Mouse (Mus musculus): ENCODE data around the gene Abhd8.
A peak's percentile ranks its signal among the peaks of the same experiment; 100 is the strongest.

Gene Abhd8

GRCm38 (mm10) chr8:71477196-71477845, 13.9 kb upstream of the Abhd8 start:
- DNase-seq (ENCODE audit: low spot score), result no peak

DNA sequence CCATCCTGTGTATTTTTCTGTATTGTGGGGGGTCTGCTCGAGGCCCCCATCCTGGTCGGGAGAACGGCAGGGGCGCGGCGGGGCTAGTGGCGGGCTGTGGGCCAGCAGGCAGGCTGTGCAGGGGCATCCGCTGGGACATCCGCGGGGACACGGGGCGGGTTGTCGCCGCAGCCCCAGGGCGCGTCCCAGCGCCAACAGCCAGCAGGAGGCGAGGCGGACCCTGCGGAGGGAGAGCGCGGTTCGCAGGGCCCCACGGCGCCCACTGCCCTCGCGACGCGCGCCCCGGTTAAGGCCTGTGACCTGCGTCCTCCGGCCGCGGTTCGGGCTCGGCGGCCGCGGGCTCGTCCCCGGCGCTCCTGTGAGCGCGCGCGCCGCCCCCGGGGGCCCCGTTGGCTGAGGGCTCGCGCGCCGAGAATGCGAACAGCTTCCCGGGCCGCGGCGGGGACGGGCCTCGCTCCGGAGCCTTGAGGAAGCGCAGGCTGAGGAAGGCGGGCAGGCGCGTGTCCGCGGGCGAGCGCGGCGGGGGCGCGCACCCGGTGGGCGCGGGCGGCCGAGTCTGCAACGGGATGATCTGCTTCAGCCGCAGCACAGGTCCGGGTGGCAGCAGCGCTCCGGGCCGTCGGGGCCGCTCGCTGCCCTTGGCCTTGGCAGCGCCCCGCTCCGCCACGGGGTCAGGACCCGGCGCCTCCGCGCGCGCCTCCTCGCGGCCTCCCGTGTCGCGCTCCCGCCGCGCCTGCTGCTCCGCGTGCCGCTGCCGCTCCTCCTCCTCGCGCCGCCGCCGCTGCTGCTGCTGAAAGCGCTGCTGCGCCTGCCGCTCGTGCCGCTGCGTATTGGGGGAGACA, 12.9 kb upstream of the Abhd8 start:
- peak; percentile 77 for DNase-seq (ENCODE audit: low spot score)

DNA sequence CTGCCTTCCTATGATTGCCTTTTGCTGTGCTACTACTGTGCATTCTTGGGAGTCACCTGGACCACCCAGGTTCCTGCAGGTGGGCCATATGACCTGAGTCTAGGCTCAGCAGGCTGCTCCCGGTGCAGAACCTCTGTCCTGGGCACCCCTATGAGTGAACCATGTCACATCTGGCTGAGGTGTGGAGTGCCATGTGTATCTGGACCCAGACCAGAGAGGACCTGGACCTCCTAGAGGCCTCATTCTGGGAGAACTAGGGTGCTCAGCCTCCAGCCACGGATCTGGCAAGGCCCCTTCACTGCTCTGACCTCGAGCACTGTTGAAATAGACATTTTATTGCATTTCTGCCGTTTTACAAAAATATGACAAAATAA, 12.2 kb upstream of the Abhd8 start:
- DNase-seq (ENCODE audit: low spot score), result no peak

- DNase-seq (ENCODE audit: low spot score), result no peak
Observed at GRCm38 (mm10) chr8:71474785-71475701, 11.6 kb upstream of the Abhd8 start.

DNA sequence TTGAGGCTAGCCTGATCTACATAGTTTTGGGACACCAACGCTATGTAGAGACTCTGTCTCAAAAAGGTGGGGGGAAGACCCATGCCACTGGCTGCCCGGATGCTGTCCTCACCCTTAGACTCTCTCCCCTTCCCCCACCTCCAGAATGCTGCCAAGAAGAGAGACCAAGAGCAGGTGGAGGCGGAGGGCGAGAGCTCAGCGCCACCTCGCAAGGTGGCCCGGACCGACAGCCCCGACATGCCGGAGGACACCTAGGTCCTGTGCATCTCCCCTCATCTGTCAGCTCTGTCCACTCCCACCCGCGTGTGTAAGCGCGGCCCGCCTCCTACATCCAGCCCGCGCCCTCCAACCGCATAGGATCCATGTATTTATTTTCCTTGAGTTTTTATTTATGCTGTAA, 10.9 kb upstream of the Abhd8 start:
- DNase-seq (ENCODE audit: low spot score), result no peak

- no peak for DNase-seq (ENCODE audit: low spot score)
Observed at GRCm38 (mm10) chr8:71472601-71473386, 9.3 kb upstream of the Abhd8 start.

- no peak for DNase-seq (ENCODE audit: low spot score)
Observed at GRCm38 (mm10) chr8:71471861-71472260, 8.4 kb upstream of the Abhd8 start.

GRCm38 (mm10) chr8:71470913-71471255, 7.4 kb upstream of the Abhd8 start:
- no peak for DNase-seq (ENCODE audit: low spot score)

- no peak for DNase-seq (ENCODE audit: low spot score)
Observed at GRCm38 (mm10) chr8:71470146-71470912, 6.9 kb upstream of the Abhd8 start.

DNA sequence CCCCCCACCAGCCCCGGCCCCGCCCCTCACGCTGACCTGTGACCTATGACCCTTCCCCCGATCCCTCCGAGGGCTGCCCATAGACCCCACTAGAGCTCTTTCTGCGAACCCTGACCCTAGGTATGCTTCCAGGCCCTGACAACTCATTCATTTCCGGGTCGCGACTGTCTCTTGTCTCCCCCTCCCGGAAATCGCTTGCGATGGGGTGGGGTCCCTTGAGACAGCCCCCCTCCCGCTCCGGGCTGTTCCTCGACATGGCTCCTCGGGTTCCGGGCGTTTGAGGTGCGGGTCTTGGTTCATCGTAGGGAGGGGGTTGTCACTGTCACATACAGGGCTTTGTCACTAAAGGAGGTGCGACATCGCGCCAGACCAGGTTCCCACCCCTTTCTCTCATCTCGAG, 6.0 kb upstream of the Abhd8 start:
- DNase-seq (ENCODE audit: low spot score), result peak; percentile 33

DNA sequence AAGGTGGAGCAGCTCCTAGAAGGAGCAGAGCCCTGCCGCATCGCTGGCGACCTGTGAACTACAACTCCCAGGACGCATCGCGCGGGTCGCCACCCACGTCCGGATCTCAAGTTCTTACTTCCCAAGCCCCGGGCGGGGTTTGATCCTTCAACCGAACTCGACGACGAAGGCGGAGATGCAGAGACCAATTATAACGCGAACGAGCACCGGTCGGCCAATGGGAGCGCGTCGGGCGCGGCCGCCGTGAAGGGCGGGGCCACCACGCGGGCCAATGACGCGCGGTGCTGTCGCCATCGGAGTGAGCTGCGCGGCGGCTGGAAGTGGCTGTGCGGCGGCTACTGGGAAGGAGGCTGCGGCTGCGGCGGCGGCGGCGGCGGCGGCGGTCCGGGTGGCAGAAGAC, 5.5 kb upstream of the Abhd8 start, which contains the start of gene Dda1:
Dda1 (plus strand) TSS at position 284 of the 400 bp plus-strand sequence.
- DNase-seq (ENCODE audit: low spot score), result peak; percentile 89

GRCm38 (mm10) chr8:71468001-71468400, 4.5 kb upstream of the Abhd8 start:
- no peak for DNase-seq (ENCODE audit: low spot score)

DNA sequence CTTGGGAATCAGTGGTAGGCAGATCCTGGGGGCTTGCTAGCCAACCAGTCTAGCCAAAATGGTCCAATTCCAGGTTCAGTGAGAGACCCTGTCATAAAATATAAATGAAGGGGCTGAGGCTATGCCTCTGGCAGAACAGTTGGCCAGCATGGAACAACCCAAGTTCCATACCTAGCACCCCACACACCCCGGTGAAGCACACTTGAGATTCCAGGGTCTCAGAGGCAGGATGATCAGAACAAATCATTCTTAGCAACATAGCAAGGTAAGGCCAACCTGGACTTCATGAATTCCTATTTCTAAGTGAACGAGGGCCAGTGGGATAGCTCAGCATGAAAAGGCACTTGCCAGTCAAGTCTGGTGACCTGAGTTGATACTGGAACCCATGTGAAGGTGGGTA, 3.7 kb upstream of the Abhd8 start:
- no peak for DNase-seq (ENCODE audit: low spot score)

- DNase-seq (ENCODE audit: low spot score), result no peak
Observed at GRCm38 (mm10) chr8:71466198-71466597, 2.7 kb upstream of the Abhd8 start.

- DNase-seq (ENCODE audit: low spot score), result no peak
Observed at GRCm38 (mm10) chr8:71465733-71466132, 2.3 kb upstream of the Abhd8 start.

GRCm38 (mm10) chr8:71464513-71465500, 1.4 kb upstream of the Abhd8 start, which contains the start of gene Mrpl34:
Gene Mrpl34 (plus strand): TSS chr8:71464959.
- DNase-seq (ENCODE audit: low spot score), result peak; percentile 91

DNA sequence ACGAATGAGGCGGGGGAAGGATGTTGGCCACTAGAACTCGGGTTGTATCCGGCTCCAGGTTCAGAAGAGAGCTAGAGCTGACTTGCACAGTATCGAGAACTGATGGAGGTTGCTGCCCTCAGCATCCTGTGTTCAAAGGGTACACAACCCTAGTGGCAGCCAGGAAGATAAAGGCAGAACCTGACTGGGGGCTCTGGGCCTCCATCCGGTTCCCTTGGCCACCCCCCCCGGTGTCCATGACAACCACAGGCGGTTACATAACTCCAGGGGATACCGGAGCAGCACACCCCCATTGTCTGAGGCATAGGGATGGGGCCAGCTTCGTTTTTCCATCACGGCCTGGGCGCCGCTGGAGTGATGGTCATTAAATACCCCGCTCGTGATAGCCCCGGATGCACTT, 669 bp downstream of the Abhd8 start:
- DNase-seq (ENCODE audit: low spot score), result no peak

- DNase-seq (ENCODE audit: low spot score), result no peak
Observed at GRCm38 (mm10) chr8:71462191-71462590, 1.3 kb downstream of the Abhd8 start.

- DNase-seq (ENCODE audit: low spot score), result no peak
Observed at GRCm38 (mm10) chr8:71461152-71461840, 2.2 kb downstream of the Abhd8 start.
